Mouse (Mus musculus) 3T3-L1 (cell line): ENCODE measurements at regions not wholly inside any gene's neighbourhood (a gene's known extent, or its start where the extent isn't known, plus 50 kb on each side); places are given as distances from the start of the nearest gene placed in this dataset.

Source experiments
- DNase-seq: peaks from one replicate; pipeline ENCODE4 v3.0.0-alpha.2; 2015; ENCODE audit warnings: low read depth, low spot score

DNA sequence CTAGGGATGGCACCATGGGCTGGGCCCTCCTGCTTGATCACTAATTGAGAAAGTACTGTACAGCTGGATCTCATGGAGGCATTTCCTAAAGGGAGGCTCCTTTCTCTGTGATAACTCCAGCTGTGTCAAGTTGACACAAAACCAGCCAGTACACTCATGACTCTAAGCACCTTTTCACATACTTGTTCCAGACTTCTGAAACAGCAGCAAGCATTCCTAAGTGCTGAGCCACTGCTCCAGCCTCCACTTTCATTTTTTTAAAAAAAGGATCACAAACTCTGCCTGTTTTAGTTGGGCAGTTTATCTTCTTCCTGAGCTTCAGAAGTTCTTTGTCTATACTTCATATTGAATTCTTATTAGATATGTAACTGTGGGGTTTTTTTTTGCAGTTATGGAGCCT, 56.0 kb upstream of the Gpc4 start:
- peak; percentile 74 for DNase-seq

DNA sequence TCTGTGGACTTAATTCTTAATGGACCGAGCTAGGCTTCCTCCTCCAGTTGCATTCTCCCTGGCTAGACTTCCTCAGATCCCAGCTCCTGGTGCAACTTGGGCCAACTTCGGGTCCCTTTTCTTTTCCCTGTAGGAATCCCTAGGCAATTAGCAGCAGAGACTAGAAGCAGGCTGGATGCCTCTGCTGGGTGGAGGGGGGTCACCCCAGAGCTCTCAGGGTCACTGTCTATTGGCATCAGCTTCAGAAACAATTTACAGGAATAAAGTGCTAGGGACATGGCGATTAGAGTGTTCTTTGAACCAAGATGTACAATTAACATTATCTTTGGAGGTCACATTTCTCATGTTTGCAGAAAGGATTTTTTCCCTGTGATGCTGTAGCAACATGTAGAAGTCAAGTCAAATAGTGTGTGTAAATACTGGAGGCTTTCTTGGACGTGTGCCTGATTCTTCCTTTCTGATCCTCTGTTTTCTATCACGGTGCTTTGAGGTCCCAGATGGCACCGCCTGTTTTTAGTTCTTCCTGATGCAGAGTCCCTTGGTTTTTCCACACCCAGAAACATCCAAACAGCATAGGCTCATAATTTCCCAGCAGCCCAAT, 52.2 kb upstream of the Gpc4 start:
- DNase-seq = no peak
